Mouse (Mus musculus) testis, adult 2 months (tissue): ENCODE measurements at regions not wholly inside any gene's neighbourhood (a gene's known extent, or its start where the extent isn't known, plus 50 kb on each side); places are given as distances from the start of the nearest gene placed in this dataset.

Experiments used
- H3K27ac ChIP-seq: fragments of 200-500 bp; 2 replicates; pipeline ENCODE4 v1.5.1; 2012; ENCODE audit warnings: low read depth, low read length; ENCODE audit not compliant: control insufficient read depth, insufficient read depth
- H3K27me3 ChIP-seq: fragments of 200-500 bp; 2 replicates; pipeline ENCODE4 v1.6.1; 2012; ENCODE audit warnings: mild to moderate bottlenecking, low read length, moderate library complexity; ENCODE audit not compliant: control insufficient read depth, insufficient read depth
- H3K36me3 ChIP-seq: fragments of 200-500 bp; 2 replicates; pipeline ENCODE4 v1.6.1; 2012; ENCODE audit warnings: mild to moderate bottlenecking, low read length; ENCODE audit not compliant: control insufficient read depth, insufficient read depth
- H3K4me1 ChIP-seq: fragments of 200-500 bp; 2 replicates; pipeline ENCODE4 v1.6.1; 2012; ENCODE audit warnings: low read length; ENCODE audit not compliant: control insufficient read depth, insufficient read depth
- H3K4me3 ChIP-seq: fragments of 200-500 bp; 2 replicates; pipeline ENCODE4 v1.5.1; 2012; ENCODE audit warnings: low read depth, mild to moderate bottlenecking, low read length, moderate library complexity, mixed read lengths; ENCODE audit not compliant: control insufficient read depth
- CTCF ChIP-seq: fragments of 200-500 bp; IDR thresholded peaks from 2 replicates; pipeline ENCODE4 v1.5.1; 2012; ENCODE audit warnings: low read depth, mild to moderate bottlenecking, inconsistent platforms, low read length, moderate library complexity; ENCODE audit not compliant: control insufficient read depth, insufficient read depth, insufficient replicate concordance
- POLR2A ChIP-seq: fragments of 200-500 bp; IDR thresholded peaks from 2 replicates; pipeline ENCODE4 v1.6.1; 2012; ENCODE audit warnings: low read depth, mild to moderate bottlenecking, inconsistent platforms, low read length, moderate library complexity; ENCODE audit not compliant: control insufficient read depth

DNA sequence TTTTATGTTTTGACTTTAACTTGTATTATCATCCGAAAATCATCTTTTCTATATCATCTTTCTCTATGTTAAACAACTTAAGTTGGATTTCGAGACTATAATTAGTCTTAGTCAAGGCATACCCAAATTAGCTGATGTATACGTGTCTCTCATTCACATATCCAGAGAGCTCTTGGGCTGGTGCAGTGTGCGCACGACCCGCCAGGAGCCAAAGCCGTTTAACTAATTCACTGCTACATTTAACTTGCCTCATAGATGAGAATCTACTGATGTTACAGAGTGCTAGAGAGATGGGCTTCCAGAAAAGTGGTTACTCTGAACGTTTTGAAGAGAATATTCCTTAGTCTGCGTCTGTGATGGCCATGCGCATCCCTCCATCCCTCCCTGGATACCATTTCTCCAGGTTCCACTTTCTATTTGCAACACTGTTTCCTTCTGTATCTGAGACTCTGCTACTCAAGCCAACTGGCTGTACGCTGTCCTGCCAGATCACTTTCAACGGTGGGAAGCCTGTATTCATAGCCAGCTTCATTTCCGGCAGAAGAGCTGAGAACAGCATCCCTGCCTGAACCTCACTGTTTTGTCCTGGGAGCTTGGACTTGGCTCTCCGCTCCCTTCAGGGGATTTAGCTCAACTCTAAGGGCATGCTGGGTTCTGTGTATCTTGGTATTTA, 74.2 kb upstream of the Atp5g3 start:
- H3K27ac ChIP-seq: no peak overlapping the region
- no peaks in the 10 kb centered on the region for H3K36me3 ChIP-seq
- no peak overlapping the region for H3K4me3 ChIP-seq
- no peaks in the 10 kb centered on the region for H3K4me1 ChIP-seq
- TF ChIP-seq CTCF (no peak), POLR2A (no peak)
- no peaks in the 10 kb centered on the region for H3K27me3 ChIP-seq

DNA sequence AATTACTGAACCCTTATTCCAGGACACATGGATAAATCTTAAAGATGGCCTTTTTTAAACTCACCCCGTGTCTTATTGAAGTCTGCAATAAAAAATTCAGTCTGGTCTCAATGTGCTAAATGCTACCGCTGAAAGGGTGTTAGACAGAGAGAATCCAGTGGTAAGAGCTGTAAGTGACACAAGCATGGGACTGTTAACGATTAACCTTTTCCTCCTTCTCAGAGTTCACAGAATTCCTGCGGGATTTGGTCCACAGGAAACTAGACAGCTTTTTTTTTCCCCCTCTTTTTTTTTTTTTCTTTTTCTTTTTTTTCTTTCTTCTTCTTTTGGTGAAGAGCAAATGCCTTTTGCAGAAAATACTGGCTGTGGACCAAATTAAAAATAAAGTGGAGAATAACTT, 72.0 kb upstream of the Atp5g3 start:
- H3K4me3 ChIP-seq: no peak overlapping the region
- no peaks in the 10 kb centered on the region for H3K36me3 ChIP-seq

DNA sequence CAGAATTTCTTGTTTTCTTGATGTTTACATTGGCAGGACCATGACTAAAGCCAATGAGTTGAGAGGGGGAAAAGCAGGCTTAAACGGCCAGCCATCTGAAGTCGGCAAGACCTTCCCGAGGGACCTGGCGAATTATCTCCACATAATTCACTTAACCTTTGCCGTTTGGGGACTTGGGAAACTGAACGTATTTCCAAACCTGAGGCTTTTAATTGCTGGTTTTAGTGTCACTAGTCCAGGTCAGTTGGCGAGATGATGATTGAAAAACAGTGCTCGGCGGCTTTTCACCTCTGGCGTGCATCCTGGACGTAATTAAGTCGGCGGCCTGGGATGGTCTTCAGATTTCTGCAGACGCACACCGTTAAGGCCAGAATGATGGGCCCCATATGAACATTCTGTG, 66.9 kb upstream of the Atp5g3 start:
- TF ChIP-seq CTCF: no peak
- no peak for TF ChIP-seq POLR2A
- Histone ChIP-seq H3K36me3 (no peaks in the 10 kb centered on the region), H3K27ac (no peak overlapping the region), H3K27me3 (no peaks in the 10 kb centered on the region), H3K4me1 (peaks cover 2% of the 10 kb centered on the region), H3K4me3 (peak overlapping the region; percentile 40)

More for the DNA sequence above, 72.0 kb upstream of the Atp5g3 start:
- Histone ChIP-seq H3K27ac (no peak overlapping the region), H3K4me1 (no peaks in the 10 kb centered on the region), H3K27me3 (no peaks in the 10 kb centered on the region)
- no peak for TF ChIP-seq POLR2A
- TF ChIP-seq CTCF: no peak

- Histone ChIP-seq H3K4me1 (peaks cover 7% of the 10 kb centered on the region), H3K27me3 (no peaks in the 10 kb centered on the region), H3K36me3 (no peaks in the 10 kb centered on the region), H3K27ac (no peak overlapping the region), H3K4me3 (no peak overlapping the region)
- TF ChIP-seq CTCF: no peak
- TF ChIP-seq POLR2A: no peak
Observed at GRCm38 (mm10) chr2:73973774-73974173, 62.6 kb upstream of the Atp5g3 start.

DNA sequence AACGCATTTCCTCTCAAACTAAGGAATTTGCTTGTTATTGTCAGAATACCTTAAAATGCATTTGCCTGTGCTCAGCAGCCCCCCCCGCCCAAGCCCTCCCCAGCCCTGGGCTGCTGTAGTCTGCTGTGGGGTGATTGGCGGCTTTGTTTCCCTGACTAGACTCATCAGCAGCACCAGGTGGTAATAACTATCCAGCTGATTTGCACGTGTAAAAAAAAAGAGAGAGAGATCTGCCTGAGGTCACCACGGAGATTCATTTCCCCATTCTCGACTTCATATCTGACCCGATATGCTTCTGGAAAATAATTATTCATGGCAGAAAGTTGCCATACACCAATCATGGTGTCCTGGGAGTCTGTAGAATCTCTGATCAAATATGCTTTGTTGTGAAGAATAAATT, 56.5 kb upstream of the Atp5g3 start:
- Histone ChIP-seq H3K4me1 (peaks cover 5% of the 10 kb centered on the region; the same call in 1 of the 2 replicates), H3K27me3 (no peaks in the 10 kb centered on the region), H3K36me3 (no peaks in the 10 kb centered on the region), H3K27ac (no peak overlapping the region), H3K4me3 (no peak overlapping the region)
- no peak for TF ChIP-seq POLR2A
- TF ChIP-seq CTCF: no peak

DNA sequence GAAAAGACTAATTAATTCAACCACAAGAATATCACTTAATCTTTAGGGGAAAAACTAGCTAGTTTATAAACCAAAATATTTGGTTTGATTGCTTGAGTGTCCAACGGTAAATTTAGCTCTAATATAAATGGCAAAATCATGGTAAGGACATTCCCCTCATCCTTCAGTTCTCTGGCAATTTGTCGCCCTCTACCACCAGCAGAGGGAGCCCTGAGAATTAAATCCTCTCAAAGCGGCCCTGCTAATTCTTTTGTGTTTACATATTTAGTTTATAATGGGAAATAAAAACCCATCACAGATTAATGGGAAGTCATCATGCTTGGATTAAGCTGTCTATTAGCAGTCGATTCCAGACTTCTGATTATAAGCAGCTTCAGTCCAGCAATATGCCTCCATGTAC, 54.5 kb upstream of the Atp5g3 start:
- no peak for TF ChIP-seq POLR2A
- Histone ChIP-seq H3K27me3 (no peaks in the 10 kb centered on the region), H3K36me3 (no peaks in the 10 kb centered on the region), H3K4me1 (no peaks in the 10 kb centered on the region), H3K27ac (no peak overlapping the region), H3K4me3 (no peak overlapping the region)
